Mouse (Mus musculus) C2C12 (cell line): ENCODE data around the gene Tbl3.

Experiments
- CTCF ChIP-seq: IDR thresholded peaks from one replicate; pipeline ENCODE4 v1.5.1; 2011; ENCODE audit not compliant: control insufficient read depth, insufficient read depth, insufficient read length
- MAX ChIP-seq: IDR thresholded peaks from one replicate; pipeline ENCODE4 v1.6.1; 2011; ENCODE audit warnings: mild to moderate bottlenecking, control low read depth
- MYOG ChIP-seq: IDR thresholded peaks from one replicate; pipeline ENCODE4 v1.6.1; 2011; ENCODE audit not compliant: control insufficient read depth, insufficient read length; ENCODE audit errors: extremely low read depth
- USF1 ChIP-seq: IDR thresholded peaks from one replicate; pipeline ENCODE4 v1.6.1; 2011; ENCODE audit warnings: low read depth, mild to moderate bottlenecking, control low read depth, moderate library complexity

DNA sequence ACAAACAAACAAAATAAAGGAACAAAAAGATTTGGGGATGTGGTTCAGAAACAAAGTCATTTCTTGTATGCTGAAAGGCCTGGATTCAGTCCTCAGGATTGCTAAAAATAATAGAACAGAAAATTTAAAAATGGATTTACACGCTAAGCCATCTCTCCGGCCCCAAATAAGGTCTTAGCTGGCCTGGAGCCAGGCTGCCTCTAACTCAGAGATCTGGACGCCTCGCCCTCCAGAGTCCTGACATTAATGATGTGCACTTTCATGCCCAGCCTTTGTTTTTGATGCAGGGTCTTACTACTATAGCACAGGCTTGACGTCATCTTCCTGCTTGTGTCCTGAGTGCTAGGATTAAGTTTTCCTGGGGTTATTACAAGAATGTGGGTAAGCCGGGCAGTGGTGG lies 21.6 kb upstream of the Tbl3 start:
- no peak for TF ChIP-seq MYOG
- no peak for TF ChIP-seq CTCF
- TF ChIP-seq USF1: no peak
- TF ChIP-seq MAX: no peak
